Mouse (Mus musculus) limb, embryonic 14.5 days (tissue): ENCODE data around the gene Ctnnbl1. TPM values are rescaled to one million over a fixed set of nuclear protein-coding genes. Genes with fewer than 3 reads are reported as not detected.
A peak's percentile ranks its signal among the peaks of the same experiment; 100 is the strongest.

Experiments
- ATAC-seq: fragments of 200-750 bp; cut with Nextera tagmentation; 2 replicates; pipeline ENCODE4 v1.8.0; 2017; ENCODE audit warnings: low read depth, moderate number of reproducible peaks, moderate TSS enrichment; ENCODE audit not compliant: low FRiP score
- DNase-seq: peaks from one replicate; pipeline ENCODE4 v3.0.0-alpha.2; 2015; ENCODE audit warnings: low spot score
- H3K27ac ChIP-seq: fragments of 300-500 bp; sonication (generic); replicated peaks from 2 replicates; pipeline ENCODE4 v1.5.1; 2014; ENCODE audit warnings: low read depth, mild to moderate bottlenecking, low read length, moderate library complexity, mixed read lengths
- H3K27me3 ChIP-seq: fragments of 300-500 bp; sonication (generic); 2 replicates; pipeline ENCODE4 v1.6.1; 2014; ENCODE audit warnings: low read length, mixed read lengths; ENCODE audit not compliant: control insufficient read depth, insufficient read depth
- H3K36me3 ChIP-seq: fragments of 300-500 bp; sonication (generic); 2 replicates; pipeline ENCODE4 v1.6.1; 2014; ENCODE audit warnings: mild to moderate bottlenecking, low read length, moderate library complexity, mixed read lengths; ENCODE audit not compliant: control insufficient read depth, insufficient read depth
- H3K4me1 ChIP-seq: fragments of 300-500 bp; sonication (generic); 2 replicates; pipeline ENCODE4 v1.6.1; 2014; ENCODE audit warnings: antibody characterized with exemption, low read length, mixed read lengths; ENCODE audit not compliant: control insufficient read depth, insufficient read depth
- H3K4me2 ChIP-seq: fragments of 300-500 bp; sonication (generic); replicated peaks from 2 replicates; pipeline ENCODE4 v1.6.1; 2014; ENCODE audit warnings: low read depth, mild to moderate bottlenecking, low read length, moderate library complexity; ENCODE audit not compliant: severe bottlenecking
- H3K4me3 ChIP-seq: fragments of 300-500 bp; sonication (generic); replicated peaks from 2 replicates; pipeline ENCODE4 v1.5.1; 2014; ENCODE audit warnings: low read length
- H3K9ac ChIP-seq: fragments of 300-500 bp; sonication (generic); 2 replicates; pipeline ENCODE4 v1.6.1; 2014; ENCODE audit warnings: mild to moderate bottlenecking, low read depth, low read length, moderate library complexity; ENCODE audit not compliant: severe bottlenecking
- H3K9me3 ChIP-seq: fragments of 300-500 bp; sonication (generic); 2 replicates; pipeline ENCODE4 v1.6.1; 2016; ENCODE audit warnings: low read length; ENCODE audit not compliant: control insufficient read depth
- POLR2A ChIP-seq: fragments of 200-500 bp; IDR thresholded peaks from 2 replicates; pipeline ENCODE4 v1.8.0; 2012; ENCODE audit warnings: inconsistent platforms, mild to moderate bottlenecking, moderate library complexity, borderline replicate concordance; ENCODE audit not compliant: insufficient read depth, insufficient read length; ENCODE audit errors: extremely low read depth
- WGBS: fragments of 180-500 bp; shearing (Covaris S2); extraction: QIAGEN DNeasy Blood & Tissue Kit; methylation state at CpG from one replicate; pipeline ENCODE4 v1.1.7; 2014; 5-methylcytosine and 5-hydroxymethylcytosine counted together
- polyA plus RNA-seq, 2 experiments: library from polyadenylated mRNA; depleted of rRNA in 1 of 2; stranded (reverse) in 1 of 2; unstranded in 1 of 2; fragments of >200 nt; fragmentation: Nextera tagmentation in 1 of 2; extraction: Ambion mirVana in 1 of 2; gene quantifications; 2 replicates each; pipeline versions ENCODE4 v1.2.1 to v1.2.3; 2012 to 2014

The Ctnnbl1 gene
- polyA plus RNA-seq, 2 experiments, result 40.3 to 55.6 TPM

- Histone ChIP-seq H3K4me1 (no peaks in the 10 kb centered on the region), H3K9me3 (no peaks in the 10 kb centered on the region), H3K4me2 (no peak overlapping the region), H3K27me3 (no peaks in the 10 kb centered on the region), H3K9ac (no peak overlapping the region), H3K36me3 (no peaks in the 10 kb centered on the region), H3K27ac (no peak overlapping the region), H3K4me3 (no peak overlapping the region)
- no peak for ATAC-seq
- 71% methylated on average over 4 of the region's 4 CpGs for WGBS
- no peak for DNase-seq
- no peak for TF ChIP-seq POLR2A
Measured at GRCm38 (mm10) chr2:157932655-157933054, 195.5 kb downstream of the Ctnnbl1 start.

GRCm38 (mm10) chr2:157935444-157936171 lies 198.4 kb downstream of the Ctnnbl1 start:
- H3K4me1 ChIP-seq, result no peaks in the 10 kb centered on the region
- WGBS, result 69% methylated on average over 11 of the region's 11 CpGs
- no peak for TF ChIP-seq POLR2A
- no peaks in the 10 kb centered on the region for H3K27me3 ChIP-seq
- no peak overlapping the region for H3K4me2 ChIP-seq
- H3K9me3 ChIP-seq, result no peaks in the 10 kb centered on the region
- DNase-seq (no peak), ATAC-seq (no peak)
- no peak overlapping the region for H3K4me3 ChIP-seq
- H3K27ac ChIP-seq, result no peak overlapping the region
- H3K36me3 ChIP-seq, result no peaks in the 10 kb centered on the region
- H3K9ac ChIP-seq, result no peak overlapping the region

- TF ChIP-seq POLR2A, result no peak
- WGBS, result 80% methylated on average over 4 of the region's 4 CpGs
- no peaks in the 10 kb centered on the region for H3K36me3 ChIP-seq
- H3K4me2 ChIP-seq, result no peak overlapping the region
- H3K4me3 ChIP-seq, result no peak overlapping the region
- ATAC-seq (no peak), DNase-seq (no peak)
- peaks cover 6% of the 10 kb centered on the region for H3K4me1 ChIP-seq
- H3K9ac ChIP-seq, result no peak overlapping the region
- peaks cover 8% of the 10 kb centered on the region for H3K27me3 ChIP-seq
- H3K27ac ChIP-seq, result no peak overlapping the region
- no peaks in the 10 kb centered on the region for H3K9me3 ChIP-seq
Measured at GRCm38 (mm10) chr2:157936676-157937075, 199.5 kb downstream of the Ctnnbl1 start.

GRCm38 (mm10) chr2:157940586-157941185 lies 203.5 kb downstream of the Ctnnbl1 start:
- H3K27ac ChIP-seq, result no peak overlapping the region
- H3K4me1 ChIP-seq, result peaks cover 11% of the 10 kb centered on the region
- H3K36me3 ChIP-seq, result no peaks in the 10 kb centered on the region
- DNase-seq (no peak), ATAC-seq (no peak)
- 6% methylated on average over 18 of the region's 18 CpGs for WGBS
- H3K4me3 ChIP-seq, result no peak overlapping the region; the same call in 1 of the 2 replicates
- H3K4me2 ChIP-seq, result peak overlapping the region; percentile 25; the same call in 1 of the 2 replicates
- H3K9me3 ChIP-seq, result no peaks in the 10 kb centered on the region
- TF ChIP-seq POLR2A, result no peak
- peaks cover 18% of the 10 kb centered on the region for H3K27me3 ChIP-seq
- H3K9ac ChIP-seq, result no peak overlapping the region

Other genes starting within 250 kb of the Ctnnbl1 start
- 452 and 589 TPM in 2 replicates for gene Nnat, start 177.3 kb upstream of the Ctnnbl1 start, polyA plus RNA-seq (2012; rRNA removed)
- 299 and 356 TPM in 2 replicates for gene Nnat, start 177.3 kb upstream of the Ctnnbl1 start, polyA plus RNA-seq (2014; fragmentation: Nextera tagmentation; extraction: Ambion mirVana)
- gene Blcap, start 166.1 kb upstream of the Ctnnbl1 start, polyA plus RNA-seq (2012; rRNA removed), result 65.4 and 83.0 TPM in 2 replicates
- gene Blcap, start 166.1 kb upstream of the Ctnnbl1 start, polyA plus RNA-seq (2014; fragmentation: Nextera tagmentation; extraction: Ambion mirVana), result 60.3 and 74.2 TPM in 2 replicates
- gene Vstm2l, start 177.3 kb downstream of the Ctnnbl1 start, polyA plus RNA-seq (2012; rRNA removed), result 0.83 and 1.1 TPM in 2 replicates
- not detected in 2 replicates for gene Vstm2l, start 177.3 kb downstream of the Ctnnbl1 start, polyA plus RNA-seq (2014; fragmentation: Nextera tagmentation; extraction: Ambion mirVana)